Mouse (Mus musculus) hindbrain, embryonic 10.5 days (tissue): ENCODE data around the gene Canx. TPM values are rescaled to one million over a fixed set of nuclear protein-coding genes. Genes with fewer than 3 reads are reported as not detected.
A peak's percentile ranks its signal among the peaks of the same experiment; 100 is the strongest.
"Not testable (repeated sequence)": the region's sequence is repeated elsewhere in the genome, so short reads cannot be mapped to it uniquely, and the experiment has no call there.

Source experiments
- DNase-seq: peaks from one replicate; pipeline ENCODE4 v3.0.0-alpha.2; 2017; ENCODE audit warnings: low spot score
- H3K27ac ChIP-seq: fragments of 300-500 bp; sonication (generic); 2 replicates; pipeline ENCODE4 v1.5.1; 2016; ENCODE audit warnings: mild to moderate bottlenecking, moderate library complexity
- H3K27me3 ChIP-seq: fragments of 300-500 bp; sonication (generic); 2 replicates; pipeline ENCODE4 v1.6.1; 2016; ENCODE audit warnings: mild to moderate bottlenecking; ENCODE audit not compliant: poor library complexity, insufficient read depth, severe bottlenecking
- H3K36me3 ChIP-seq: fragments of 300-500 bp; sonication (generic); 2 replicates; pipeline ENCODE4 v1.6.1; 2016; ENCODE audit warnings: mild to moderate bottlenecking, moderate library complexity
- H3K4me1 ChIP-seq: fragments of 300-500 bp; sonication (generic); replicated peaks from 2 replicates; pipeline ENCODE4 v1.6.1; 2016; ENCODE audit warnings: mild to moderate bottlenecking
- H3K4me3 ChIP-seq: fragments of 300-500 bp; sonication (generic); 2 replicates; pipeline ENCODE4 v1.5.1; 2016; ENCODE audit warnings: mild to moderate bottlenecking, moderate library complexity
- H3K9me3 ChIP-seq: fragments of 300-500 bp; sonication (generic); 2 replicates; pipeline ENCODE4 v1.6.1; 2016; ENCODE audit warnings: mild to moderate bottlenecking, moderate library complexity
- WGBS: fragments of 180-500 bp; shearing (Covaris S2); methylation state at CpG from one replicate; pipeline ENCODE4 v1.1.7; 2016; 5-methylcytosine and 5-hydroxymethylcytosine counted together
- polyA plus RNA-seq: library from polyadenylated mRNA; unstranded; fragments of >200 nt; fragmentation: Nextera tagmentation; extraction: Ambion mirVana; gene quantifications from 2 replicates; pipeline ENCODE4 v1.2.1, GENCODE M21; 2016

The Canx gene
- polyA plus RNA-seq, 1 experiment from 2014 or later = 242 TPM

DNA sequence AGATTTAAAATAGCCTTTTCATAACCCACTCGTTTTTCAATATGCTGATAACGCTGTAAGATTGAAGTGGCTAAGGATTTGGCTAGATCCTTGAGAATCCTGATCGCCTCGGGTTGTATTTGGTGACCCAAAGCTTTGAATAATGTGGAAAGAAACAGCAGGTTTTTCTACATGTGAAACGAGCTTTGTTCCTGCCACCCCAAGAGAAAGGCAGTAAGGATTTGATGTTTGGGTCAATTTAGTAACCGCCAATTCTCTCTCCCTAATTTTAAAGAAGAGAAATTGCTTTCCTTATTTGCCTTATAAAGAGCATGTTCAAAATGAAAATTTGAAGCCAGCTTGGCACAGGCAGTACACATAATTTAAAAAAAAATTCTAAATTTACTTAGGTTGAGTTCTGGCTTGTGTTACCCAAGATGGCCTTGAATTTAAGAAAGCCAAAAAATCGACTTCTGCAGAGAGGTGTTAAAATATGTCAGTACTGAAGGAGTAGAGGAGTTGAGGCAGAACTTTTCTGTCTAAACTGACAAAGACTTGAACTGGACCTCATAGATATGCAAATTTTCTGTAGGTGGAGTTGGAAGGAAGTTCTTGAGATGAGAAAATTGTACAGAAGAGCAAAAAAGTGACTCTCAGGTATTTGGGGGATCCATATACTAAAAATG, 961 bp upstream of the Canx start:
- H3K9me3 ChIP-seq = no peaks in the 10 kb centered on the region
- peak overlapping the region; percentile 96 for H3K4me3 ChIP-seq
- DNase-seq = no peak
- peaks cover 23% of the 10 kb centered on the region for H3K36me3 ChIP-seq
- H3K4me1 ChIP-seq = peaks cover 38% of the 10 kb centered on the region
- 9% methylated on average over 7 of the region's 7 CpGs for WGBS
- peak overlapping the region; percentile 100 for H3K27ac ChIP-seq
- H3K27me3 ChIP-seq = no peaks in the 10 kb centered on the region

GRCm38 (mm10) chr11:50324751-50325471, 562 bp downstream of the Canx start:
- Histone ChIP-seq H3K27me3 (no peaks in the 10 kb centered on the region), H3K4me1 (peaks cover 38% of the 10 kb centered on the region), H3K27ac (peak overlapping the region; percentile 100), H3K9me3 (no peaks in the 10 kb centered on the region), H3K4me3 (peak overlapping the region; percentile 96), H3K36me3 (peaks cover 28% of the 10 kb centered on the region)
- 2% methylated on average over 34 of the region's 34 CpGs for WGBS
- no peak for DNase-seq

DNA sequence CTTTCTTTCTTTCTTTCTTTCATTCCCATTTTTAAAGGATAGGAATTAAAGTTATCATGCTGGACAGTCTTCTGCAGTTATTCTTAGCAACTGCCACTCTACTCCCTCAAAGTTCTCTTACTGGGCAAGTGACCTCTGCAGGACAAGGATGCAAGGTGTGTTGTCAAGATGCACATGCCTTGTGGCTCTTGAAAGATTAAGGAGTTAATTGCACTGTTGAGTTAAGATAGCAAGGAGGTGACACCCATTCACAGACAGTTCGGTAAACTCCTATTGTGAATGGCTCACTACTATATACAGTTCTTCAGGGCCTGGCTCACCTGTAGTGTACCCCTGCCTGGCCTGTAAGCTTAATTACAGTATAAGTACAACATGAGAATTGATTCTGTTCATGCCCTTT, 1.6 kb downstream of the Canx start:
- peak overlapping the region; percentile 96 for H3K4me3 ChIP-seq
- no peak overlapping the region for H3K27ac ChIP-seq
- H3K27me3 ChIP-seq = no peaks in the 10 kb centered on the region
- WGBS = 65% methylated on average over 1 of the region's 1 CpGs
- no peaks in the 10 kb centered on the region for H3K9me3 ChIP-seq
- peaks cover 38% of the 10 kb centered on the region for H3K4me1 ChIP-seq
- no peak for DNase-seq
- peaks cover 35% of the 10 kb centered on the region for H3K36me3 ChIP-seq

GRCm38 (mm10) chr11:50322345-50322744, 3.1 kb downstream of the Canx start:
- peaks cover 38% of the 10 kb centered on the region for H3K4me1 ChIP-seq
- no peaks in the 10 kb centered on the region for H3K27me3 ChIP-seq
- no peak for DNase-seq
- peak overlapping the region; percentile 96; the same call in 1 of the 2 replicates for H3K4me3 ChIP-seq
- H3K27ac ChIP-seq = no peak overlapping the region
- H3K36me3 ChIP-seq = peaks cover 35% of the 10 kb centered on the region
- H3K9me3 ChIP-seq = no peaks in the 10 kb centered on the region

DNA sequence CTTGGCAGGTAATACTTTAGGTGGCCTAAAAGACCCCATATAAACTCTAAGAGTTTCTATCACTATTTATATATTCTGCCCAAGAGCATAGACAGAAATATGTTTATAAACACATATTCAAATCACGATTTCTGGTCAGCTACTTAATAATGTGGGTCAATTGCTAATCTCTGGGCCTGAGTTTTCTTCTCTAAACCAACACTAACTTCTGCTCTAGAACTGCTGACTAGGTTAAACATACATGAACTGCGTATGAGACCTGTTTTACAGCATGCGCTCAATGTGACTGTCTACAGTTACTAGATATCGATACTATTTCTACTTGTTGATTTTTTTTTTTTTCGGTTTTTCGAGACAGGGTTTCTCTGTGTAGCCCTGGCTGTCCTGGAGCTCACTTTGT, 4.2 kb downstream of the Canx start:
- peaks cover 46% of the 10 kb centered on the region for H3K36me3 ChIP-seq
- H3K4me3 ChIP-seq = no peak overlapping the region
- H3K27ac ChIP-seq = no peak overlapping the region
- no peaks in the 10 kb centered on the region for H3K9me3 ChIP-seq
- peaks cover 32% of the 10 kb centered on the region for H3K4me1 ChIP-seq
- H3K27me3 ChIP-seq = no peaks in the 10 kb centered on the region
- no peak for DNase-seq
- 95% methylated on average over 6 of the region's 6 CpGs for WGBS

DNA sequence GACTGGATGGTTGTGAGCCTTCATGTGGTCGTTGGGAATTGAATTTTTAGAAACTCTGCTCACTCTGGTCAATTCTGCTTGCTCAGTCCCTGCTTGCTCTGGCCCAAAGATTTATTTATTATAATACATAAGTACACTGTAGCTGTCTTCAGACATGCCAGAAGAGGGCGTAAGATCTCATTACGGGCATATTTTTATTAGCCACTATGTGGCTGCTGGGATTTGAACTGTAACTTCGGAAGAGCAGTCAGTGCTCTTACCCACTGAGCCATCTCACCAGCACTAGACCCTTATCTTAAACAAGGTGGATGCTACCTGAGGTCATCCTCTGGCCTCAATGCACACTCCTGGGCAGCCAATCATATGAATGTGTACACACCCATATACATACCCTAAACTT, 6.1 kb downstream of the Canx start:
- H3K27ac ChIP-seq, DNase-seq, H3K4me3 ChIP-seq, H3K27me3 ChIP-seq, H3K9me3 ChIP-seq: not testable (repeated sequence)
- 86% methylated on average over 4 of the region's 4 CpGs for WGBS
- Histone ChIP-seq H3K36me3 (peaks cover 50% of the 10 kb centered on the region), H3K4me1 (peaks cover 26% of the 10 kb centered on the region)

DNA sequence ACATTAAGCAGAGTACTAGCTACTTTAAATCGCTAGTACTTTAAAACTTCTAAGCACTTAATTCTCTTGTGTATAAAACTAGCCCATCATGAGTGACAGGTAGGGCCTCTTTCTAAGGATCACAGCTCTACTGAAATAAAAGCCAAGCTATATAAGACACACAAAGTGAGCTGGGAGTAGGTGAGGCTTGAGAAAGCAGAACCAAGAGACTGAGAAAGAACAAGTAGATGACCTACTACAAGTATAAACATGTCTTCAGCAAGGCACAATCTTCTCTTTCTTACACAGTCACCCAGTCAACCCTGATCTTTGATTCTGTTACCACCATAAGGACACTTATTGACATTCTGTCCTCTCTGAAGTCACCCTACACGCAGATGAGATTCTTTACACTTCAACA, 12.7 kb downstream of the Canx start:
- Histone ChIP-seq H3K4me3 (no peak overlapping the region), H3K4me1 (no peaks in the 10 kb centered on the region), H3K36me3 (peaks cover 75% of the 10 kb centered on the region), H3K9me3 (no peaks in the 10 kb centered on the region), H3K27me3 (no peaks in the 10 kb centered on the region), H3K27ac (no peak overlapping the region)
- 95% methylated on average over 2 of the region's 2 CpGs for WGBS
- DNase-seq = no peak

- Histone ChIP-seq H3K9me3 (no peaks in the 10 kb centered on the region), H3K36me3 (peaks cover 100% of the 10 kb centered on the region), H3K4me3 (no peak overlapping the region), H3K4me1 (no peaks in the 10 kb centered on the region), H3K27ac (no peak overlapping the region), H3K27me3 (no peaks in the 10 kb centered on the region)
- 93% methylated on average over 2 of the region's 2 CpGs for WGBS
- DNase-seq = no peak
These were observed 22.1 kb downstream of the Canx start for GRCm38 (mm10) chr11:50303406-50303805.

DNA sequence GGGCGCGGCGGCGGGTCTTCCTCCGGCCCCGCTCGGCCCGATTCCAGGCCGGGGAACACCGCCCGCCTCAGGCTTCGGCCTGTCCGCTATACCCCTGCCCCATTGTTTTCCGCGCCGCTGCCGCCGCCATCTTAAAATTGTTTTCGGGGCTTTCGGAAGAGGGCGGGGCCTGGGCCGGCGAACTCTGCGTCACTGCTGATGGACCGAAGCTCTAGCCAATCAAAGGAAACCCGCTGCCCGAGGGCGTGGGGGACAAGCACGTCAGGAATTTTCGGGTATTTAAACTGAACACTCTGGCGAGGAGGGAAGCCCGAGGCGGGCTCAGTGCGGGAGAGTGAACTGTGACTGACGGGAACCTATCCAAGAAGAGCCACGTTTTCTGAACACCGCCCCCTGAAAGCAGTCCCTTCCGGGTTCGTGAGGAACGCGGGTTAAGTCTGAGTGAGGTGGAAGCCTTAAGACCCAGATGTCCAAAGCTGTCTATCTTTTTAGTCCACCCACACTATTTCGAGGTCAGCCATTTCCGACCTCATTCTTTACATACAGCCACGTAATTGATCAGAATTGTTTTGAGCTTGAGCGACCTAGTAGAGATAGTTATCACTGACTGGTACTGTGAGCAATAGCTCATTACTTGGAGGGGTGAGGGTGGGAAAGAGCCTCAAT, 33.1 kb downstream of the Canx start, which contains the start of gene Maml1:
TSS of gene Maml1 (minus strand) at position 122 of the 666 bp plus-strand sequence.
- no peaks in the 10 kb centered on the region for H3K27me3 ChIP-seq
- H3K9me3 ChIP-seq = no peaks in the 10 kb centered on the region
- DNase-seq = peak; percentile 98
- H3K4me1 ChIP-seq = peaks cover 26% of the 10 kb centered on the region
- under 1% methylated on average over 45 of the region's 45 CpGs for WGBS
- H3K4me3 ChIP-seq = peak within 1 kb of the TSS; percentile 97
- peaks cover 71% of the 10 kb centered on the region for H3K36me3 ChIP-seq
- H3K27ac ChIP-seq = peak within 1 kb of the TSS; percentile 99

- Histone ChIP-seq H3K27ac (peak overlapping the region; percentile 99), H3K4me1 (peaks cover 26% of the 10 kb centered on the region), H3K36me3 (peaks cover 71% of the 10 kb centered on the region), H3K9me3 (no peaks in the 10 kb centered on the region), H3K4me3 (peak overlapping the region; percentile 97), H3K27me3 (no peaks in the 10 kb centered on the region)
- peak; percentile 74 for DNase-seq
- WGBS = under 1% methylated on average over 85 of the region's 85 CpGs
These were observed 33.9 kb downstream of the Canx start for GRCm38 (mm10) chr11:50291321-50292165.

- no peak for DNase-seq
- Histone ChIP-seq H3K27ac (peak overlapping the region; percentile 99), H3K4me3 (peak overlapping the region; percentile 97), H3K36me3 (peaks cover 71% of the 10 kb centered on the region), H3K27me3 (no peaks in the 10 kb centered on the region), H3K9me3 (no peaks in the 10 kb centered on the region), H3K4me1 (peaks cover 26% of the 10 kb centered on the region)
- 21% methylated on average over 20 of the region's 20 CpGs for WGBS
These were observed 34.8 kb downstream of the Canx start for GRCm38 (mm10) chr11:50290486-50291225.

DNA sequence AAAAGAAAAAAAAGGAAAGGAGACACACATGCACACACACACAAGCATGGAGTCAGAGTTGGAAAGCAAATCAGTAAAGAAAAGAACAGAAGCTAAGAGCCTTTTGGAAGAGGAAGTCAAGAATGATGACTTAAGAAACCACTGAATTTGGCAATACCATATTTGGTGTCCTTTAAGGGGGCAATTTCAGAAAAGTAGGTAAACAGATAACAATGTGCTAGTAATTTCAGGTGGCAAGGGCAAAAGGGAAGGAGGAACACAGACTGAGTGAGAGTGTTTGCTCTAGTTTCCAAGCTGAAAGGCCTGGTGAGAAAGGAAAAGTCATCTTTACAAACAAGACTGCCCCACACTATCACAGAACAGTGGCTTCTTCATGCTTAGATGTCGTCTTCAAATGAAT, 39.0 kb downstream of the Canx start:
- Histone ChIP-seq H3K4me3 (no peak overlapping the region), H3K27me3 (no peaks in the 10 kb centered on the region), H3K36me3 (peaks cover 63% of the 10 kb centered on the region), H3K27ac (no peak overlapping the region), H3K4me1 (peaks cover 20% of the 10 kb centered on the region), H3K9me3 (no peaks in the 10 kb centered on the region)
- 95% methylated on average over 1 of the region's 1 CpGs for WGBS
- no peak for DNase-seq
